20 mouse cellular contexts compared by ENCODE assay signal in genomic region chr10:108352944-108353343, GRCm38 (mm10). TPM values are rescaled to one million over a fixed set of nuclear protein-coding genes. Genes with fewer than 3 reads are reported as not detected.
"Had no signal": no experiment of that assay in that cellular context is flagged by ENCODE, and none has a peak within 500 bp of the region (broad histone marks: within the 10 kb centered on the region; RNA-seq: fewer than 3 reads in every experiment).

No protein-coding gene starts in this region.

- H3K4me3 ChIP-seq: lung, embryonic 15.5 days; midbrain, embryonic 10.5 days; midbrain, embryonic 12.5 days; myocyte; neural tube, embryonic 13.5 days; neural tube, embryonic 15.5 days had no signal

- H3K36me3 ChIP-seq: midbrain, embryonic 12.5 days; neural tube, embryonic 13.5 days; neural tube, embryonic 15.5 days had no signal

- H3K27me3 ChIP-seq: lung, embryonic 15.5 days; midbrain, embryonic 12.5 days; neural tube, embryonic 13.5 days; neural tube, embryonic 15.5 days had no signal

- H3K27ac ChIP-seq: lung, embryonic 15.5 days; midbrain, embryonic 10.5 days; midbrain, embryonic 12.5 days; neural tube, embryonic 13.5 days; neural tube, embryonic 15.5 days had no signal

- H3K9ac ChIP-seq: lung, embryonic 15.5 days; midbrain, embryonic 12.5 days; neural tube, embryonic 13.5 days; neural tube, embryonic 15.5 days had no signal

- ATAC-seq: lung, postnatal 0 days; midbrain, embryonic 16.5 days had no signal

- H3K4me2 ChIP-seq: lung, embryonic 15.5 days; midbrain, embryonic 12.5 days; neural tube, embryonic 13.5 days; neural tube, embryonic 15.5 days had no signal

- DNase-seq: lung, adult 2 months; lung, postnatal 4 days; midbrain, embryonic 14.5 days; retina, postnatal 1 day; right cerebral cortex, adult 18-20 months; right cerebral cortex, postnatal 25 days; right cerebral cortex, postnatal 4 days; spleen, adult 18-20 months; thymus, adult 18-20 months; thymus, postnatal 14 days; thymus, postnatal 36 days had no signal

- H3K9me3 ChIP-seq: lung, embryonic 15.5 days; midbrain, embryonic 10.5 days; midbrain, embryonic 12.5 days; neural tube, embryonic 13.5 days; neural tube, embryonic 15.5 days had no signal

- H3K4me1 ChIP-seq: neural tube, embryonic 15.5 days had no signal

RNA-seq across cellular contexts. Expression of gene Pawr, which starts 21.0 kb away (rescaled TPM):
- total RNA-seq: megakaryocyte-erythroid progenitor cell, adult 5-6 weeks had no signal
